Mouse (Mus musculus): Measurements from ENCODE around the gene Pxmp4.

DNA sequence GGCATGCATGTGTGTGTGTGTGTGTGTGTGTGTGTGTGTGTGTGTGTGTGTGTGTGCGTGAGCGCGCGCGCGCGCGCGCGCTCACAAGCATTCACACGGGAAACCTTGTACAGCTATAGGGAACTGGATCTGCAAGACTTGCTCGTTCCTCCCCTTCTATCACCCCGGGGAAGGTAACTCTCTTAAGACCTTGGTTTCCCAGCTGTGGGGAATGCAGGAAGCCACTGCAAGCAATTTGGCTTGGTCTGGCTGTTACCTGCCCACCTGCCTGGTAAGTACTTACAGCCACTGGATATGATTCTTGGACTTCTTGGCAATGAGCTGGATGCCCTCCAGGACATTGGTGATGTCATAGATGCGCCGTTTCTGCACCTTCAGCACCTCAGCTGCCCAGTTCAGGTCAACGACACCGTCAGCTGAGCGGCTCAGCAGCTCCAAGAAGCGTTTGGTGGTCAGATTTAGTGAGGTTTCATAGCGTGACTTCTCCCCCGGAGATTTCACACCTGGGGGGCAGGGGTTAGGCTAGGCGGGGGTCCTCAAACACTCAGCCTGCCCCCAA lies 39.8 kb downstream of the Pxmp4 start:
- no peak for TF ChIP-seq EP300 (optimal IDR thresholded peaks at IDR 0.05)
- no peak for TF ChIP-seq CTCF (IDR thresholded peaks at IDR 0.05; ENCODE audit: low read depth)
